Mouse (Mus musculus) ES-Bruce4 (cell line): ENCODE data around the gene Slc22a18.

Experiments
- CTCF ChIP-seq: IDR thresholded peaks from one replicate; pipeline ENCODE4 v1.8.1; 2011; ENCODE audit warnings: low read depth, low read length
- EP300 ChIP-seq: IDR thresholded peaks from 2 replicates; pipeline ENCODE4 v1.6.1; 2011; ENCODE audit warnings: low read depth, low read length; ENCODE audit not compliant: insufficient read depth
- POLR2A ChIP-seq: IDR thresholded peaks from one replicate; pipeline ENCODE4 v1.8.1; 2011; ENCODE audit warnings: low read length; ENCODE audit not compliant: insufficient read depth

GRCm38 (mm10) chr7:143495104-143495961 lies 21.8 kb downstream of the Slc22a18 start:
- no peak for TF ChIP-seq CTCF
- no peak for TF ChIP-seq POLR2A
- TF ChIP-seq EP300 = no peak
